Mouse (Mus musculus): ENCODE measurements around the gene Sema5a. TPM values are rescaled to one million over a fixed set of nuclear protein-coding genes. Genes with fewer than 3 reads are reported as not detected.

The Sema5a gene
- polyA plus RNA-seq (2017; shearing (Covaris generic)): 1 to 10 TPM in 1 of 2 experiments, under 1 TPM in 1; 0.18 to 1.1 TPM

DNA sequence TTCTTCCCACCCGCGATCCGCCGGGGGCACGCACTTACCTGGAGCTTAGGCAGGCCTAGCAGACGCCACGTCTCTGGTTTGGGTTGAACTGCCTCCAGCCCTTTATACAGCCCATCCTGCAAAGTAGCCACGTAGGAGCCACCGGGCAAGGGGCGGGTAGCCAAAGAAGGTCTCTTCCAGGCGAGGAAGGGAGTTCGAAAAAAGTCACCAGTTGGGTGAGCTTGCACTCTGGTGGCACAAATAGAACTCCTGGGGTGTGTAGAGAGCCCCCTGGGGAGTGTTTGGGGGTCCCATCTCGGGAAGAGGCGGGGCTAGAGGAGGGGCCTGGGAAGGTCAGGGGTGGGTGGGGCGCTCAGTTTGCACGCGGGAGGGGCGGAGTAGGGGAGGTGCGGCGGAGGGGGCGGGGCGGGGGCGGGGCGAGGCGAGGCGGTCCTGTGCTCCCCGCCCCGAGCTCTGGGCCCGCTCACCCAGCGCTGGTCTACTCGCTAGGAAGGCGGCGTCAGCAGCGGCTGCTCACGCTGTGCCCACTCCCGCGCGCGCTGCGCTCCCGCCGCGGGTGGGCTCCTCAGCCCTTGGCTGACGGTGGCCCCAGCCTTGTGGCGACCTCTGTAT is at the start of gene Sema5a:
Gene Sema5a (plus strand): TSS at position 467 of the 612 bp plus-strand sequence.

Other genes starting within 250 kb of the Sema5a start
- under 1 TPM in 1 of 2 experiments, not detected in 1; 0.27 TPM for gene Tas2r119, start 67.5 kb upstream of the Sema5a start, polyA plus RNA-seq (2017; shearing (Covaris generic))

All from inflammation-experienced regulatory T-cells (primary cell).